Mouse (Mus musculus) induced T-regulatory cell, adult 2 months (primary cell): Measurements from ENCODE around the gene Zfp715.

Experiments used
- DNase-seq: peaks from one replicate; pipeline ENCODE4 v3.0.0-alpha.2; 2012; ENCODE audit warnings: low read depth

The Zfp715 gene

DNA sequence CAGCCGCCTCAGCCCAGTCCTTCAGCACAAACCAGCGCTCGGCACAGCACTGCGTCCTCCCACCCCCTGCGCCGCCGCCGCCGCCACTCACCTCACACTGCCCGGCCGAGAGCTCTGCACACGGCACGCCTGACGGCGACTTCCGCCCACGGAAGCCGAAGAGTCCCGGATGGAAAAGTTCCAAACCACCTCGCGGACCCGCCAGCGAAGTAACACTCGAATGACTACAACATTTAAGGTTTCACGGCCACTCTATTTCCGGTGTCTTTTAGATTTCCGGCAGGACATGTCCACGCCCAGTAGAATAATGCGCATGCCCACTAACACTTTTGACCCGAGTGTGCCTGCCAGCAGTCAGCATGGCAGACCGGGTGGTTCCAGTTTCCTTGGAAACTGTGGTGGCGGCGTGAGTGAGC lies at the start of gene Zfp715:
Zfp715 (minus strand) TSS at position 282 of the 416 bp plus-strand sequence.
- DNase-seq: peak; percentile 97

DNA sequence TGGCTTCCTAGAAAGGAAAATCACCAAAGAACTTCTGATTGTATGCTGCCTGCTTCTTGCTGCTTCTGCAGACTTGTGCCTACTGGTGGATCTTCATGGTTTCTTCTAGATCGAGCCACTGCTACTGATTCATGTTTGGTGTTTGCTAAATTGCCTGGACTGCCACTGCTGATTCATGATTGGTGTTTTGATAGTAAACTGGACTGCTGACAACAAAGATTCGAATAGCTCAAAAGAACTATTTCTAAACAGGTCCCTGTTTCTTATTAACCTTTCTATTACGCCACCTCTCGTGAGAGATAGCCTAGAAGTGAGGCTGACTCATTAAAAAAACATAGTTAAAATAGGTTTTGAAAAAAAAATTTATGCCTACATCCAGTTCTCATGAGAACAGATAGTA lies 48.9 kb upstream of the Zfp715 start:
- DNase-seq: no peak

DNA sequence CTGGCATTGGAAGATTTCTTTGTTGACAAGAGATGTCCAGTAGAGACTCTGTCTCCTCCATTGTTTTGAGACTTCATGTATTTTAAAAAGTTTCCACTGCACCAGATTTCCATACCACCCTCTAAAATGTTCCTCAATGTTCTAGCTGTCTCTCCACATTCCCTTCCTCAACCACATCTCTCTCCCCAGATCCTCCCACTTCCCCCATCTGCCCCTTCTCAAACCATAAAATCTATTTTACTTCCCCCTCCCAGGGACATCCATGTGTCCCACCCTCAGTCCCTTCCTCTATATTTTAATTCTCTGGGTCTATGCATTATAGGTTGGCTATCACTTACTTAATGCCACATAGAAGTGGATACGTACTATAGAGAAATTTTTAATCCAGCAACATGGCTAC lies 48.3 kb upstream of the Zfp715 start:
- DNase-seq: no peak

DNA sequence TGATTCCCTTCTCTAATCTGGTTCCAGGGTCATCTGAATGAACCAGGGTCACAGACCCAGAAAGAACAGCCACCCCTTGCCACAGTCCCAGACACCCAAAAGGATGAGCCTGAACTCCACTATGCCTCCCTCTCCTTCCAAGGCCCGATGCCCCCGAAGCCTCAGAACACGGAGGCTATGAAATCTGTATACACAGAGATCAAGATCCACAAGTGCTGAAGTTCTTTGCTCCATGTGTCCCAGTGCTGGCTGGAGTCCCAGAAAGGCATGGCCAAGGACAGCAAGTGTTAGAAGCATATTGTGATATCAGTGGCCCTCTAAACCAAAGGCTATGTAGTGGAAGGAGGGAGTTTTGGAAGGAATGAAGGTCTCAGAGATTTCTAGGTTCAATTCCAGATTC lies 45.5 kb upstream of the Zfp715 start:
- DNase-seq: no peak

DNA sequence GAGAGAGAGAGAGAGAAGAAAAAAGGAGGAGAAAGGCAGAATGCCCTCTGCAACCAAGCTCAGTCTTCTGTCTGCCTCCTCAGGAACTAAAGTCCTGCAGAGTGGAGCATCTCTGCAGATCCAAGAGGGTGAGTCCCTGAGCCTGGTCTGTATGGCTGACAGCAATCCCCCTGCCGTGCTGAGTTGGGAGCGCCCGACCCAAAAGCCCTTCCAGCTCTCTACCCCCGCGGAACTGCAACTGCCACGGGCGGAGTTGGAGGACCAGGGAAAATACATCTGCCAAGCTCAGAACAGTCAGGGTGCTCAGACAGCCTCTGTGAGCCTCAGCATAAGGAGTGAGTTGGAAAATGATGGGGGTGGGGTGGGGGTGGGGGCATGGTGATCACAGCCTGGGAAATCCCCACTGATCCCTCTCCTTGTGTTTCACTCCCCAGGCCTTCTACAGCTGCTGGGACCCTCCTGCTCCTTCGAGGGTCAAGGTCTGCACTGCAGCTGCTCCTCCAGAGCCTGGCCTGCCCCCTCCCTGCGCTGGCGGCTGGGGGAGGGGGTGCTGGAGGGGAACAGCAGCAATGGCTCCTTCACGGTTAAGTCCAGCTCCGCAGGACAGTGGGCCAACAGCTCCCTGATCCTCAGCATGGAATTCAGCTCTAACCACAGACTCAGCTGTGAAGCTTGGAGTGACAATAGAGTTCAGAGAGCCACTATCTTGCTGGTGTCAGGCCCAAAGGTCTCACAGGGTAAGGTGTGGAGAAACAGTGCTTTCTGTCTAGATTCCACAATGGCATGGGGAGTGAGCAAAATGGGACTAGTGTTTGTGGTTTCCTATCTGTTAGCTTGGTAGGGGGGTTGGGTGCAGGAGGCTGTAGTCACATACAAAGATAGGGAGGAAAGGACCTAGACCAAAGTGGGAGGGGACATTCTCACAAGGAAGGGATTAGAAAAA lies 42.1 kb upstream of the Zfp715 start:
- DNase-seq: no peak

DNA sequence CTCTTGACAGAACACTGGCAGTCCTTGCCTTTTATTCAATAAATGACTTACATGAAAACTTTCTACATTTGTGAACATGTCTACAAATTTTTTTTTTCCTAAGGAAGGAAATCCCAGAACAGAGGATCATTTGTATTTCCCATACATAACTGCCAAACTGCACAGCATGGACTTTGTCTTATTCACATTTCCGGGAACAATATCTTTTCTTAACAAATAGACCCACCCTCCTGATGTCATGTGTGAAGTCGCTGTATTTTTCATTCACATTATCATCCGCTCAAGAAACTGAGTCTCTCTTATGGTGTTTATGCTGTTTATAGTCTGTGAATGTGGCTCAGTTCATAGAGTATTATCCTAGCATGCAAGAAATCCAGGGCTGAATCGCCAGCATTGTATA lies 40.7 kb upstream of the Zfp715 start:
- DNase-seq: no peak

DNA sequence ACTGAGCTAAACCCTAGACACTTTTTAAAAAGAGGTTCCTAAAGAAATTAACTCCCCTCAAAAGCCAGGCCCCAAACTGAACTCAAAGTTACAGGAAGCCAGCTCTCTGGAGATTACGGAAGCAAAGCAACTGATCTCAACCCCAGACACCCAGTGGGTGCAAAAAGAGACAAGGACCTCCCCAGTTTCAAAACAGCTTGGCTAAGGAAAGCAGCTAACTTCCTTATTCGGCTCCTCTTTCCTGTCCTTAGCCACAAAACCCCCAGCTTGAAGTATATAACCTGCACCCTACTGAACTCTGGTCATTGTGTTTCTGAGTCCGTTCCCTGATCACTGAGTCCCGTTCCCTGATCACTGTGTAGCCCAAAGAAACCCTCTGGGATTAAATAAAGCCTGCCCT lies 40.0 kb upstream of the Zfp715 start:
- no peak for DNase-seq

DNA sequence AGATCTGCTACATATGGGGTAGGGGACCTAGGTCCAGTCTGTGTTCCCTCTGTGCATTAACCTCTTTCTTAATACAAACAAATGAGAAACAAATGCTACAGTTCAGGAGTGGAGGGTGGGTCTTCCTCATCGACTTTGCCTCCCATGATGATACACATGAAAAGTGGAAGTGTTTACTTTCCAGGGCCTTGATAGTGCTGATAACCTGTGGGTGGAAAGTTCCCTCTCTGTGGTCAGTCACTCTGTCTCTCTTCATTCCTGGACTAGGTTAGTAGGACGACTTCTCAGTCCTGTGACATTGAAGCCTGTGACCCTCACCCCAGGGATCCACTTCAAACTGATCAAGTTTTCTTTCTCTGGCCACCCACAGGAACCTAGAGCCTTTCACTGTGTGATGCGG lies 38.1 kb upstream of the Zfp715 start, which contains the start of gene Siglecf:
Siglecf (plus strand) TSS at position 188 of the 400 bp plus-strand sequence.
- no peak for DNase-seq

DNA sequence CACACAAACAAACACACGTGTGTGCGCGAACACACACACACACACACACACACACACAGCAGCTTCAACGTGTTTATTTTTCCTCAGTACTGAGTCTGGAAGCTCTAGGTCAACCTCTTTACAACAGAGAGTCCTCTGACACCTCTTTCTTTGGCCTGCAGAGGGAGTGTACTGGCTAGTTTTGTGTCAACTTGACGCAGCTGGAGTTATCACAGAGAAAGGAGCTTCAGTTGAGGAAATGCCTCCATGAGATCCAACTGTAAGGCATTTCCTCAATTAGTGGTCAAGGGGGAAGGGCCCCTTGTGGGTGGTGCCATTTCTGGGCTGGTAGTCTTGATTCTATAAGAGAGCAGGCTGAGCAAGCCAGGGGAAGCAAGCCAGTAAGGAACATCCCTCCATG lies 36.5 kb upstream of the Zfp715 start:
- peak; percentile 10 for DNase-seq

DNA sequence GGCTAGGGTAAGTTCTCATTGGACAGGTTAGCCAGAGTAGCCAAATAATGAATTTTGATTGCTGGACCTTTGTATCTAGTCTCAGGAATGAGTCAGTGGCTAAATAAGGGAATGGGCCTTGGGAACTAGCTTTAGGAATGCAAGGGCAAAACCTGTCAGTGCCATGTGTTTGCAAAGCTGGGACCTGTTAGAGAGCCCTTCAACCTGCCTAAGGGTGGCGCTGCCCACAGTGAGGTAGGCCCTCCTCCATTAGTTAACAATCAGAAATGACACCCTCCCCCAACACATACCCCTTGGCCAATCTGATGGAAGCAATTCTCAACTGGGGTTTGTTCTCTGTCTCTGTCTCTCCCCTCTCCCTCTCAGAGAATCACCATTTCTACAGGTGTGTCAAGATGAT lies 33.5 kb upstream of the Zfp715 start:
- no peak for DNase-seq

DNA sequence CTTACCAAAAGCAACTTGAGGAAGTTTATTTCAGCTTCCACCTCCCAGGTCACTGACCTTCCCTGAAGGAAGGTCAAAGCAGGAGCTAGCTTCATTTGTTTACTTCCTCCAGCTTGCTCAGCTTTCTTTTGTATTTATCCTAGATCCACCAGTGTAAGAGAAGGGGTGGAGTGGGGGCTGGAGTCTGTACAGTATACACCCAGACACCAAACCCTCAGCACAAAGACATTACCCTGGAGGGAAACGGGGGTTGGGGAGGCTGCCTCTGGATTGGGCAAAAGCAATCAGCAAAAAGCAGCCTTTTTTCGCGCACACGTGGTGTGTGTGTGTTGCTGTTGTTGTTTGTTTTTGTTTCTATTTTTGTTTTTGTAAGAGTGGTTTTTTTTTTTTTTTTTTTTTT lies 33.1 kb upstream of the Zfp715 start:
- DNase-seq: no peak

DNA sequence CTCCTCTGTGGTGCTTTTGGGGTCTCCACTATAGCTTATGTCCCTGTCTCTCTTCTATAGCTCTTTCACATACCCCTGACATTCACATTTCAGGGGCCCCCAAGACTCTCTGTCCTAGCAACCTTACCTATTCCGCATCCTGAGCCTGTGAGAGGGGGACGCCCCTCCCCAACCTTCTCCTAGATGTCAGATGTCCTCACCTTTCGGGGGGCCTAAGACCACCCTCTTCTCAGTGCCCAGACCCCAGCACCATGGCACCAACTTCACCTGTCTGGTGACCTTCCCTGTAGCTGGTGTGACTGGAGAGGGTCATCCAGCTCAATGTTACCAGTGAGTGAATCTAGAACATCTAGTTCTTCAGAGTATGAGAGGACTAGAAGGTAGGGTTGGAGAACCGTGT lies 31.4 kb upstream of the Zfp715 start:
- no peak for DNase-seq

DNA sequence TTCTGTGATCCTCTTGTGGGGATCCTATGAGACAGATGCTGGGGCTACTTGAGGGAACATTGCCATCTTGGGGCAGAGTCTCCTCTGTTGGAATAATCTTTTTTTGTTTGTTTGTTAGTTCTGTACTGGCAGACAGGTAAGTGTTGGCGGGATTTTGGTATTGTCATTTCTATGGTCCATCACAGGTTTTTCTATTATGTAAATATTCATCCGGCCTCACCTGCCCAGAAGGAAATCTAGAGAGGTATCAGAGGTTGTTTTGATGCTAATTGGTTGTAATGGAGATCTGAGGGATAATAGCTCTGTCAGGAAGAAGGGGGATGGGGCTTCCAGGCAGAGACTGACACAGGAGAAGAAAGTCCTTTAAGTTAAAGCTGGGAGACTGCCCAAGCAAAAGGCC lies 30.9 kb upstream of the Zfp715 start:
- DNase-seq: no peak

DNA sequence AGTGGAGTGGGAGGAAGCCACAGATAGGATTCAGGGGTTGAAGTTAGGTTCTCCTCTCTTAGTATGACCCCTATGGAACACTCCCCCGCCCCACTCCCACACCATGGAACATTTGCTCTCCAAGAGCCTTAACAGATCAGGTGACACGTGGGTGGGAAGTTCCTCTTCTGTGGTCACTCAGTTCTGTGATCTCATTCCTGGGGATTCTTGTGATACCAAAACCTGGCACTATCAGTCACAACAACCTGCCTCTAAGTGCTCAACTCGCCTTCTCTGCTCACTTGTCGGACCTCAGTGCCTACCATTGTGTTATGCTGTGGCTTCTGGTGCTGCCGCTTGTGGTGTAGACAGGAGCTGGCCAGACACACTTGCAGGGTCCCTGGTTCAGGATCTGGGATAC lies 30.1 kb upstream of the Zfp715 start:
- DNase-seq: no peak

DNA sequence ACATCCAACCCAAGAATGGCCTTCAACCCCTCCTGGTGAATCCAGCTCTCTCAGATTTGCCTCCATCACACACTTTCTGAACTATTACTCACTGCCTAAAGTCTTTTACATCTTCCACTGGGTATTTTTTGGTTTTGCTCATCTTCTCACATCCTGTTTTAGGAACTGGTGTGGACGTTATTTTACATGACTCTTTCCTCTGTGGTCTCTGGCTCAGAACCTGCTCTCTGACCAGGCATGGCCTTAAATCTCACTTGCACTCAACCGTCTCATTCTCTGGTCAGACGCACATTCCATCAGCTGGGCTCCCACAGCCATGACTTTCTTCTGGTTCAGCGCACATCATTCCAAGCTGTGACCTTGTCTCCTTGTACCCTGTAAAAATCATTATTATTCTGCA lies 27.7 kb upstream of the Zfp715 start:
- DNase-seq: no peak

DNA sequence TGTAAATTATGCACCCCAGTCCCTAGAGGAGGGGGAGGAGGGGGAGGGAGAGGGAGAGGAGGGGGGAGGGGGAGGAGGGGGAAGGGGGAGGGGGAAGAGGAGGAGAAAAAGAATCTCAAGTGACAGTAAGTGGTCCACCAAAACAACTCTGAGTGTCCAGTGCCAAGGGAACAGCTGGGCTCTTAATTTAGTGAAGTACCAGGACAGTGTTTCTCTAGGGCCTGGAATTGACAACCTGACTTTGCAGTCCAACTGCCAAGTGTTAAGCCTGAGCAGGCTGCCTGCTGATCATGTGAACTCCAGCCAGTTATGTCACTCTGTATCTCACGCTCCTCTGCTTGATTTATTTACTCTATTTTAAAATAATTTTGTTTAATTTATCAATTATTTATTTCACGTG lies 20.8 kb upstream of the Zfp715 start:
- DNase-seq: no peak

DNA sequence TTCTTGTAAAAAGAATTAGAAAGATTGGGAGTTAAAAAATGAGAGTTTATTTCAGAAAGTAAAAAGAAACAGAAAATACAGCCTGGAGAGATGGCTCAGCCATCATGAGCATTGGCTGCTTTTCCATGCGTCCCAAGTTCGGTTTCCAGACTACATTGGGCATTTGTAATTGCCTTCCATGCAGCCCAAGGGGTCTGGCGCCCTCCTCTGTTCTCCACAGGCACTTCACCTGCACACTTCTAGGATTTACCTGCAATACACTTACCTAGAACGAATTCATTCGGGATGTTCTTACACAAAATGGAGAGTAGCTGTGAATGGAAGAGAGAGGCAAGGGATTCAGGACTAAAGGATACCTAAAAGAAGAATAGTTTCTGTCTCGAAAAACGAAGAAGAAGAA lies 20.1 kb upstream of the Zfp715 start:
- peak; percentile 7 for DNase-seq

DNA sequence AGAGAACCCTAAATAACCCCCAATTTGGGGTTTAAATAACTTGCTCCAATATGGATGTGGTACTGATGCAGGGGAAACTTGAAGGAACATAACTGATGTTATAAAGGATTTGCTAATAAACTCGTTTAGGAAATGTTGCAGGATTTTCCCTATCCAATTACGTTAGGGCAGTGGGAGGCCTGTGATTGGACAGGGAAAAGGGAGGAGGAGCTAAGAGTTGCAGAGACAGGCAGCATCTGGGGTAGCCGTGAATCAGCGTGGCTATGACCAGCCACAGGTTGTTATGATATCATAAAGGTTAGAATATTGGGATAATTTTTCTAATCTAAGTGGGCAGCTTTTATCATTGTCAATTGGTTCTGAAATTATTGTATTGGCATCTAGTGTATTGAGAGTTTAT lies 15.0 kb upstream of the Zfp715 start:
- DNase-seq: no peak

DNA sequence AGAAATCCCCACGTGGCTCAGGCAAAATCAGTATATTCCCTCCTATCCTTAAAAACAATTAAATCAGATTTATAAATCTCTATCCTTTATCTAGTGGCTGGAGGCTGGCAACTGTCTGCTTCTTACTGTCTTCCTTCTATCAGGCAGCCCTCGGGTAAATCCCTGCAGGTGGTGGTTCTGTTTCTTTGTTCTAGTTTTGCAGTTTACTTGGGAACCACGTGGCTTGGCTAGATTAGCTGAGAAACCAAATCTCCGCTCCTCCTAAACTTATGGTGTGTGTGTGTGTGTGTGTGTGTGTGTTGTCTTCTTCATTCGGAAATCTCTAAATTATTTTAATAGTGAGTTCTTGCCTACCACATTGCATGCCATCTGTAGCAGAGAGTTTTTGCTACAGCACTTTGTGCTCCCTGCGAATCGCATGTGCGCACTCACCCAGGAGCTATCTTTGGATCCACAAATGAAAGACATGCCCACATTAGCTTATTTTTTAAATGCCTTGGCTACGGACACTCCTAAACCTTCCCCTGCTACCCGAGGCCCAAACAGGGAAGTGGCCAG lies 13.2 kb upstream of the Zfp715 start:
- no peak for DNase-seq

DNA sequence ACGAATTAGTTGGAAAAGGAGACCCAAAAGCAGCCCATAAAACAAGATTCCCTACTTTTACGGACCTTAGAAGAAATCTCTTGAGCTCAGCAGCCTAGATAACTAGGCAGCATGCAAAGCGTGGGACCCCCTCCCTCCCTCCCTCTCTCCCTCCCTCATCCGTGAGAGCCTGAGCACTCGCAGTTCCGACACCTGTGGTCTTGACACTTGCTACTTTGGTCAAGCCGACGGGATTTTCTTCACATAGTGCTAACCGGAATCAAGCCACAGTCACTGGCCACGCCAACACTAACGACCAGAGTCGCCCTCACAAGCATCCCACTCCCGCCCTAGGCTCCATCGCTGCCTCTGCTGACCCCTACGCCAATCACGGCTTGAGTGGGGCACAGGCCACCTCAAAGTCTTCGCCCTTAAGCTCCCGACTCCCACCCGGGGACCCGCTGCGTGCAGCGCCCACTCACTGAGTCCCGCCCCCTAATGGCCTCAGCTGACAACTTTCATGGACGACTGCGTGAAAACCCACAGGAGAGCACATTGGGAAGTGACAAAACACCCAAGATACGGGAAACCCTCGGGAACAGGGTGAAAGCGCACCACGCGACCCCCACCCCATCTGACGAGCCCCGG lies 595 bp downstream of the Zfp715 start:
- no peak for DNase-seq

DNA sequence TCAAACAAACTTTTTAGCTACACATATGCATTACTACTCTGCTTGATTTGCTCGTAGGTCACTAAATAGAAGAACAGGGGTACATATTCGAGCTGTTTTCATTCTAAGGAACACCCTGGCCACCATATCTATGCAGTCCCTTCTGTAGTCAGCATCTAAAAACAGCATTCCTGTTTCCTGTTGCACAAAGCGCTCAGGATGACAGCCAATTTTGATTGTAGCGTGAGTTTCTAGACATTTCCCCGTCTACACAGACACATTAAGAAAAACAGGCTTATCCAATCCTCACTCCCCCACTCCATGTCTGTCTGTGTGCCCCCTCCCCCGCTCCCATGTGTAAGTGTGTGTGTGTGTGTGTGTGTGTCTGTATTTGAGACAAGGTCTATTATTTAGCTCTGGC lies 1.5 kb downstream of the Zfp715 start:
- DNase-seq: peak; percentile 3

DNA sequence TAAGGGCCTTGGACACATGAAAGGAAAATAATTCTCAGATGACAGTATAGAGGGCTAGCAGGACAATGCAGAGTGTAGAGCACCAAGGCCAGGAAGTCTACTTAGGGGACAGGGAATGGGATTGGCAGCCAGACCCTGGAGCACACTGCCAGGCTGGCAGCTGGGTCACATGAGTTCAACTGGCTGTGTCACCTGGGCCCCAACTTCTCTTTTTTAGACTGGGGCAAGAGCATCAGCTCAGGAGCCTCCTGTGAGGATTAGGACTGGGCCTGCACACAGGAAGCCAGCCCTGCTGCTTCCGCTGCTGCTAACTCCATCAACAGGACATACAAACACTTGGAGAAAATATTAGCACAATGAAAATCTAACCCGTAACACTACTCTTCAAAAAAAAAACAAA lies 4.0 kb downstream of the Zfp715 start:
- no peak for DNase-seq

DNA sequence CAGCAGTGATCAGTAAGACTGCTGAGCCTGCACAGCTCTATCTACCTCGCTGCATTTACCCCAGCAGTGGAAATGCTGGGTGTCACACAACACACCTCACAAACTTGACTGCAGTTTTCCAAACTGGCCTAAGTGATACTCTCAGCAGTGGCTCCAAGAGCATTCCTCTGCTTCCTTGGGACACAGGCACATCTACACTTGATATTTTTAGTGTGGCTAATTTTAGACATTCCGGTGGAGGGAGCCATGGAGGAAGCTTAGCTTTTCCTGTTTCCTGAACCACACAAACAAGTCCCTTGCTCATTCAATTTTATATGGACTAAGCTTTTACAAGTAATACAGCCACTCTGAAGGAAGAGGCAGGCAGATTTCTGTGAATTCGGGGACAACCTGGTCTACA lies 7.9 kb downstream of the Zfp715 start:
- DNase-seq: no peak
